Mouse (Mus musculus) MEL (cell line): Measurements from ENCODE around the gene Ncor1.
"Not testable (repeated sequence)": the region's sequence is repeated elsewhere in the genome, so short reads cannot be mapped to it uniquely, and the experiment has no call there.

Experiments used
- GATA1 ChIP-seq: IDR thresholded peaks from 2 replicates; pipeline ENCODE4 v1.6.1; 2011; ENCODE audit warnings: low read depth, low read length, improper control_type of control experiment
- MAX ChIP-seq: IDR thresholded peaks from 2 replicates; pipeline ENCODE4 v1.6.1; 2011; ENCODE audit warnings: low read length, improper control_type of control experiment
- MAZ ChIP-seq: IDR thresholded peaks from 2 replicates; pipeline ENCODE4 v1.6.1; 2012; ENCODE audit warnings: low read depth, mild to moderate bottlenecking, inconsistent platforms, low read length, improper control_type of control experiment
- POLR2AphosphoS5 ChIP-seq: IDR thresholded peaks from 2 replicates; pipeline ENCODE4 v1.6.1; 2012; ENCODE audit warnings: low read depth, borderline replicate concordance, mild to moderate bottlenecking, inconsistent platforms, low read length, moderate library complexity, mixed read lengths

DNA sequence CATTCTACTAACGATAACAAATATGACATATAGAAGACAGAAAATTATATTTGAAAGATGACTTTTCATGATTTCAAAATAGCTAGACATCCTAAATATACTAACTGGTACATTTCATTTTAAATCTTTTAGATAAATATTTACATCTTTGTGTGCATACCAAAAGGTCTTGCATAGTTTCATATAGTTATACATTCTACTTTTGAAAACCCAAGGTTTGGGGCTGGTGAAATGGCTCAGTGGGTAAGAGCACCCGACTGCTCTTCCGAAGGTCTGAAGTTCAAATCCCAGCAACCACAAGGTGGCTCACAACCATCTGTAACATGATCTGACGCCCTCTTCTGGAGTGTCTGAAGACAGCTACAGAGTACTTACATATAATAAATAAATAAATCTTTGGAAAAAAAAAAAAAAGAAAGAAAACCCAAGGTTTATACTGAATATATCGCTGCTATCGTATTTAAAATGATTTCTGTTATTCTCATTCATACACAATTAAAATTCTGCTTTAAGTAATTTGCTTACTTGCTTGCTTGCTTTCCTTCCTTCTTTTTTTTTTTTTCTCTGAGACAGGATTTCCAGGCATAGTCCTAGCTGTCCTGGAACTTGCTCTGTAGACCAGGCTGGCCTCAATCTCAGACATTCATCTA, 81.0 kb downstream of the Ncor1 start:
- not testable (repeated sequence) for TF ChIP-seq MAZ, GATA1, MAX, POLR2AphosphoS5
